Mouse (Mus musculus) right cerebral cortex, adult 18-20 months (tissue): ENCODE data around the gene Gm49333.
"Not testable (repeated sequence)": the region's sequence is repeated elsewhere in the genome, so short reads cannot be mapped to it uniquely, and the experiment has no call there.

Source experiments
- DNase-seq: peaks from one replicate; pipeline ENCODE4 v3.0.0; 2022; ENCODE audit warnings: mixed read lengths

The Gm49333 gene

DNA sequence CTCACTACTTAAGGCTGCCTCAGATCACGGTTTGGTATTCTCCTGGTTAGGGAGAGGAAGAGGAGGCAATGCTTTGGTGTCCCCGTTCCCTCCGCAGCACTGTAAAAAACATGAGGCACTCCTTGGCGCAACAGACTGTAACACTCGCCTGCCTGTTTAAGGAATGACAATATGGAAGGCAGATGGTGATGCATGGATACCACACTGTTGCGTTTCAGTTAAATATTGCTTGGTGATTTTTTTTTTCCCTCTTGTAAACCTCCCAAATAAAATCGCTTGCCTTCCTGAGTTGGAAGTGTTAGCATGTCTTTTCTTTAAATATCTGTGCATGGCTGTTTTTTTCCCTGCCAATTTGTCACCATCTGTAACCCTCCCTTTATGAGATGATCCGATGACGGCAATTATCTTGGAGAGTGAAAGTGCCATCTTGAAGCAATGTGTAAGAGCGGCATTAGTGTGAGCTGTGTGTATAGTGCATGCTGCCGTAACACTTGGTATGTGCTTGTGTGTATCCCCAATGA, 17.5 kb downstream of the Gm49333 start:
- DNase-seq = peak; percentile 52

DNA sequence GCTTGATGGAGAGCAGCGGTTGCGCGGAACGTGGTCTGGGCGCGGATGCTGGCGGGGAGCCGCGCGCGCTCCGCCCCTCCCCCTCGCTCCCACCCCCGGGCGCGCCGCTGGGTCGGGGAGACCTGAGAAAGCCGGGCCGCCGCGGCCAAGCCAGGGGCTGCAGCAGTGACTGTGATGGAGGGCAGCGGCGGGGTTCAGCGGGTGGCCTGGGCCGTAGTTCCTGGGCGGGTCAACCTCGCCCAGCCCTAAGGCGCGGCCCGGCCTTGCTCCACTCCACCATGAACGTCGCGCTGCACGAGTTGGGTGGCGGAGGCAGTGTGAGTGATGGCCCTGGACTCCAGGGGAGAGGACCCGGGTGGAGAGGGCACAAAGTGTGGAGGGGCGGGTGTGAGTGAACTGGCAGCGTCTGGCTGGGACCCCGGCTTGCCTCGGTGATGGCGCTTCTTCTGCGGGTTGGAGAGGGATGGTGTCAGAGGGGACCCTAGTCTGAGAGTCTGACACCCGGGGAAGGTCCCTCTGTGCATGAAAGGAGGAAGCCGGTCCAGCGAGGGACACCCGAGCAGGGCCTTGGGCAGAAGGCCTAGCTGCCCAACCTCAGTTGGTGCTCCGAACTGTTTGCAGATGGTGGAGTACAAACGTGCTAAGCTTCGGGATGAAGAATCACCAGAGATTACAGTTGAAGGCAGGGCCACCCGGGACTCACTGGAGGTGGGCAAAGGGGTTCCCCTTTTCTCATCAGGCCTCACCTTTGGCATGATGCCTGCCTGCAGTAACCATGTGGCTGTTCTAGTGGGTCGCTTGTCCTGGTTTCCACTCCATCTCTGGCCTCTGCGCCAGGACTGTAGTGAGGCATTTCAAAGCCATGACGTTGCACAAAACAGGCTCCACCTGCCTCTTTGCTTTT, 18.6 kb downstream of the Gm49333 start, which contains the start of gene Ece2:
Gene Ece2 (plus strand): TSS at position 98 of the 904 bp plus-strand sequence.
- peak; percentile 14 for DNase-seq

DNA sequence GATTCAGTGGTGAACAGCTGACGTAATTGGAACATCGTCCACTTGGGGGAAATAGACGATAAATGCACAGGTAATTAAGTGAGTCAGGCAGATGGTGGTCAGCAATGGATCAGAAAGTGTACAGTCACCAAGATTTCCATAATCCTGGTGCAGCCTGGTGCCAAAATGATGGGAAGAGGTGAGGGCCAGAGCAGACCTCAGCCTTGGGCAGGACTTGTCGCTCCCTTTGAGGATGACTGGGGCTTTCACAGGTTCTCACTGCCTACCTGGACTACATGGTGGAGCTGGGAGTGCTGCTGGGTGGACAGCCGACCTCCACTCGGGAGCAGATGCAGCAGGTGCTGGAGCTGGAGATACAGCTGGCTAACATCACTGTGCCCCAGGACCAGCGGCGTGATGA, 26.0 kb downstream of the Gm49333 start:
- no peak for DNase-seq

DNA sequence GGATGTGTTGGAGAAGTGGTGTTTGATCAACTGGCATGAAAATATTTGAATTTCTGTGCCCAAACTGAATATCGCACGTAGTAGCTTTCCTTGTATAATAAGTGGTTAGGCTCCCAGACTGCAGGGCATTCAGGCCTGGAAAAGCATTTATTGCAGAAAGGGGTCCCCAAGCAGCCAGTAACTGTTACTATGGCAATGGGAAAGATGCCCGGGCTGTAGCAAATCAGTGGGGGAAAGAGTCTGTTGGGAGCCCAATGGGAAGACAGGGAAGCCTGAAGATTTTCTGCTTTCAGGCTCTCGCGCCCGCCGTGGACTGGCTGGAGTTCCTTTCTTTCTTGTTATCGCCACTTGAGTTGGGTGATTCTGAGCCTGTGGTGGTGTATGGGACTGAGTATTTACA, 27.0 kb downstream of the Gm49333 start:
- peak; percentile 32 for DNase-seq

DNA sequence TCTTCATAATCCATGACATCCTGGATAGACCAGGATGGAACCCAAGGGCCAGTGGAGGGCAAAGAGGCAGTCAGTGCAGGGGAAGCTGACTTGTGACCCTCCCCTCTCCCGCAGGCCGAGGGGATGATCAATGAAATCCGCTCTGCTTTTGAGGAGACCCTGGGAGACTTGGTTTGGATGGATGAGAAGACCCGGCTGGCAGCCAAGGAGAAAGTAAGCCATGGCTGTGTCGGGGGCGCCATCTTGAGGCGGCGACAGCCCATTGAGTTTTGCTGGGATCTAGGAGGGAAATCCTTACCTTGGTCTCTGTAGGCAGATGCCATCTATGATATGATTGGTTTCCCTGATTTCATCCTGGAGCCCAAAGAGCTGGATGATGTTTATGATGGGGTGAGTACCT, 30.8 kb downstream of the Gm49333 start:
- peak; percentile 77 for DNase-seq

DNA sequence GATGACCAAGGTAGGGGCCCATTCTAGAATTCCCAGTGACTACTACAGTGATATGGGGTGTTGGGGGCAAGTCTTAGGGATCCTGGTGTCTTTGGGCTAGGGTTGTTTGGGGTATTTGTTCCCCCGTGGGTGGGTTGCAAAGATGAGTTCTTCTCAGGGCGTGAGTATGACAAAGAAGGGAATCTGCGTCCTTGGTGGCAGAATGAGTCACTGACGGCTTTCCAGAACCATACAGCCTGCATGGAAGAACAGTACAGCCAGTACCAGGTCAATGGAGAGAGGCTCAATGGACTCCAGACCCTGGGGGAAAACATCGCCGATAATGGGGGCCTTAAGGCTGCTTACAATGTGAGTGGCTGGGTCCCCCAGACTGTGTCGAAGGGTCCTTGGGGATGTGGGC, 32.5 kb downstream of the Gm49333 start:
- no peak for DNase-seq

DNA sequence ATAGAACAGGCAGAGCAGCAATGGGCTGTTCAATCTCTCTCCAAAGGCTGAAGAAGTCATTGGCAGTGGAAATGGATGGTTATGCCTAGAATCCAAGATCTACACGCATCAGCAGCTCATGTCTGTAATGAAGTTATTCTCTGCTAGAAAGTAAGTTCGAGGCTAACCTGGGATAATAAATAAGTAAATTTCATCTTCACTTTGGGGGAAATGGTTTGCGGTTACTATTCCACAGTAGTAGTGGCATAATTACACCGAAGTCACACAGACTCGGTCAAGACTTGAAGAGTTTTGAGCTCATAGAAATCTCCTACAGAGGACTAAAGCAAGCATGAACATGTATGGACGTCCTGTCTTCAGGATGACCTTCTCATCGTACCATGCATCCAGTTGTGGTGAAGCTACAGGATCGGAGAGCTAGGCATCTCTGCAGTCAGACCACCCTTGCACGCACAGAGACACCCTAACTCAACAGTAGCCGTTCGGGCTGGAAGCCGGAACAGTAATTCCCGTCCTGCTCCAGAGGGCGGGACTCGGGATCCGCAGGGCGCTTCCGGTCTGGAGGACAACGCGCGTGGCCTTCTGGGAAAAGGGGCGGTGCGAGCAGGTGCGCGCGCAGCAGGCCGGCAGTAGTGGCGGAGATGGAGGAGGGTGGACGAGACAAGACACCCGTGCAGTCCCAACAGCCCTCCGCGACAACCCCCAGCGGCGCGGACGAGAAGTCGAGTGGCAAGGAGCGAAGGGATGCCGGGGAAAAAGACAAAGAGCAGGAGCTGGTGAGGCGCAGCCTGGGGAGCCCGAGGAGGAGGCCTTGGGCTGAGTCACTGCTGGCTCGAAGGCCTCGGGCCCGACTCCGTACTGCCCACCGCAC, 39.9 kb downstream of the Gm49333 start, which contains the start of gene Psmd2:
Gene Psmd2 (plus strand): TSS at position 577 of the 871 bp plus-strand sequence.
- DNase-seq = peak; percentile 97

DNA sequence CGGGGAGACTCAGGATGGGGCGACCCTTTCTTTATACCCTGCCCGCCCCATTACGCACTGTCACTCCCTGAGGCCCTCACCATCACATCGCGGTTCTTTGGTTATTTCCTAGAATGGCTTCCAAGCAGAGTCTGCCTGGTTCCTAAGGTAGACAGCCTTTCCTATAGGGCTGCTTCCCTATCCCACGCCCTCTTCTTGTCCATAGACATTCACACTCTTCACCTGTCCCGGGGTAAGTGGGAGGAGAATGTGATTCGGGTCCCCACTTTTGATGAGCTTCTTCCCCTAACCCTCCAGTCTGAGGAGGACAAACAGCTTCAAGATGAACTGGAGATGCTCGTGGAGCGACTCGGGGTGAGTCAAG, 40.5 kb downstream of the Gm49333 start:
- DNase-seq = no peak

DNA sequence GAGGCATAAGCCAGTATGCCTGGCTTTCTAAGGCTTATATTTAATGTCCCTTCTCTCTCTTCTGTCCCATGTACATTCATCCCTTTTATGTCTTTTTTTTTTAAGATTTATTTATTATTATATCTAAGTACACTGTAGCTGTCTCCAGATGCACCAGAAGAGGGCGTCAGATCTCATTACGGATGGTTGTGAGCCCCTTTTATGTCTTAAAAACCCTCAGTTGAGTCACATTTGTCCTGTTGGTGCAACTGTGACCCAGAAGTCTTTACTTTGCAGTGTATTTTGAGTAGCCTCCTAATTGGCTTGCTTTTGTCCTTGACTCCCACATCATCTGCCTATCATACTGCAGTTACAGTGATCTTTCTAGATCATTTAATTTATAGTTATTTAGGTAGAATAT, 41.9 kb downstream of the Gm49333 start:
- DNase-seq = no peak

DNA sequence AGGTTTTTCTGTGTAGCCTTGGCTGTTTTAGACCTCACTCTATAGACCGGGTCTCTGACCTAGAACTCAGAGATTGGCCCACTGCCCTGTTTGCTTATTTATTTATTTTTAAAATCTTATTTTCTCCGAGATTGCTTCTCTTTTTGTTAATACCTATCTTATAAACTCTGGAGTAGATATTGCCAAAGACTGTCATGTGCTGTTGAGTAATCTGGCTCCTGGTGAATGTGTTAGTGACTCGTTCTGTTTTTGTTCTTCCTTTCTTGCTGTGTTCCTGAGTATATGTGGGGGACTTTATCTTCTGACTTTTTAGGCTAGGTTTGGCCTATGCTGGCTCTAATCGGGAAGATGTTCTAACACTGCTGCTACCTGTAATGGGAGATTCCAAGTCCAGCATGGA, 46.3 kb downstream of the Gm49333 start:
- DNase-seq = no peak

DNA sequence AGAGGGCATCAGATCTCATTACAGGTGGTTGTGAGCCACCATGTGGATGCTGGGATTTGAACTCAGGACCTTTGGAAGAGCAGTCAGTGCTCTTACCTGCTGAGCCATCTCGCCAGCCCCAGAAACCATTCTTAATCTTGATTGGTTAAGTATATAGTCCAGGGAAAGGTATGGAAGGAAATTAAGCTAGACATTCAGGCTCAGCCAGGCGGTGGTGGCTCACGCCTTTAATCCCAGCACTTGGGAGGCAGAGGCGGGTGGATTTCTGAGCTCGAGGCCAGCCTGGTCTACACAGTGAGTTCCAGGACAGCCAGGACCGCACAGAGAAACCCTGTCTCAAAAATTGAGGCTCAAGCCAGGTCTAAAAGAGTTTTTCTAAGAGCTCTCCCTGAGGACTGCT, 56.6 kb downstream of the Gm49333 start, which contains the start of gene Eif4g1:
Gene Eif4g1 (plus strand): TSS at position 301 of the 400 bp plus-strand sequence.
- DNase-seq = not testable (repeated sequence)

DNA sequence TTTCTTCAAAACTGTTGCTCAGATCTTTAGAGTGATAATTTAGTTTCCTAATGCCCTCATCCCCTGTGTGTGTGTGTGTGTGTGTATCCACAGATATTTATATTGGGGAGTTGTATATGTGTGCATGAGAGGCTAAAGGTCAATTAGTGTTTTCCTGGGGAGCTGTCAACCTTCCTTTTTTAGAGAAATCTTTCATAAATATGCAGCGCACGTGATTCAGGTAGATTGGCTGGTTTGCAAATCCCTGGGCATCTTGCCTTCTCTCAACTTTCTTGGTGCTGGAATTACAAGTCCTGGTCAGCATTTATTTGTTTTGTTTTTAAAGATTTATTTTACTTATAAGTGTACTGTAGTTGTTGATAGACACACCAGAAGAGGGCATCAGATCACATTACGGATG, 58.9 kb downstream of the Gm49333 start:
- DNase-seq = no peak

DNA sequence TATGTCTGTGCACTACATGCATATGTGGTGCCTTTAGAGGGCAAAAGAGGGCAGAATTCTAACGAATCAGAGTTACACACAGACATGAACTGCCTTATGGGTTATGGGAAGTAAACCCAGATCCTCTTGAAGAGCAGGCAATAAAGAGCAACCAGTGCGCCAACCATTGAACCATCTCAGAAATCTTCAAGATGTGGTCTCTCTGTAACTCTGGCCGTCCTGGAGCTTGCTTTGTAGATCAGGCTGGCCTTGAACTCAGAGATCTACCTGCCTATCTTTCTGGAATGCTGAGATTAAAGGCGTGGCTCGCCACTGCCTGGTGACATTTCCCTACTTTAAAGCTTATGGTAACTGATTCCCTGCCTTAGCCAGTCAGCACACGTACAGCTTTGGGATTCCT, 60.5 kb downstream of the Gm49333 start:
- DNase-seq = no peak

DNA sequence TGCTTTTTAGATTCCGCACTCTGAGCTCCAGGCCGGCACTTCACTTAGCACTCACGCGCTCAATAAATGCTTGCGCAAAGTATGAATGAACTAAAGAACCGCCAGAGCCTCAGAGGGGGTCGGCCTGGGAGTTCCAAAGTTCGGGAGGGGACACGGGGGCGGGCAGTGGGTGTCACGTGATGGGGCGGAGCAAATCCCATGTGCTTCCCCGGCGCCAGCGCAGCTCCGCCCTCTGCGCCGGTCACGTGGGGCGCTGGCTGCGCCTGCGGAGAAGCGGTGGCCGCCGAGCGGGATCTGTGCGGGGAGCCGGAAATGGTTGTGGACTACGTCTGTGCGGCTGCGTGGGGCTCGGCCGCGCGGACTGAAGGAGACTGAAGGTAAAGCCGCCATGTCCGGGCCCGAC, 61.1 kb downstream of the Gm49333 start:
- peak; percentile 97 for DNase-seq

DNA sequence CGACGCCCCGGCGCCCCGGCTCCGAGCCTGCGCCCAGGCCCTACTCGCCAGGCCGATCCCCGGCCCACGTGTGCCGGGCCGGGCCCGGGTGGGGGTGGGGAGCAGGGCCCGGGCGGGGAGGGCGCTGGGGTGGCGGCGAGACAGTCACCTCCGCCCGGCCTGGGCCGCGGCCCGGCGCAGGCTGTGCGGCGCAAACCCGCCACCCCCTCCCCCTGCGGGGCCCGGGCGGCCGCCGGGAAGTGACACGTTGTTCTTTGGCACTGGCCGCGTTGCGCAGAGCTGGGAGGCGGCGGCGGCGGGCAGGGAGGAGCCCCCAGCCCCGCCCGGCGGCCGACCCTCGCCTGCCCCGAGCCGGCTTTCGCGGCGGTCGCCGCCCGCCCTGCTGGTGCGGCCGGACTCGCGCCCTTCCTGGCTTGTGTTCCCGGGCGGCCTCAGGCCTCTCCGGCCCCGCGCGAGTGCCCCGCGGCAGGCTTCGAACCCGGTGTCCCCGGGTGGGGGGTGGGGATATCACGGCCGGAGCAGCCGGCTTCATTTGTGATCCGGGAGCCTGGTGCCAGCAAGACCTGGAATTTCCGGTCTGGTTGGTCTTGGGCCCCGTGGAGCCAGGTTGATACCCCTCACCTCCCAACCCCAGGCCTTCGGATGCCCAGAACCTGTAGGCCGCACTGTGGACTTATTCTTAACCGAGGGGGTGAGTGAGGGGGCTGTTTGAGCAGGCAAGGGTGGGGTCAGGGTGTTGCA, 61.7 kb downstream of the Gm49333 start:
- DNase-seq = peak; percentile 38

DNA sequence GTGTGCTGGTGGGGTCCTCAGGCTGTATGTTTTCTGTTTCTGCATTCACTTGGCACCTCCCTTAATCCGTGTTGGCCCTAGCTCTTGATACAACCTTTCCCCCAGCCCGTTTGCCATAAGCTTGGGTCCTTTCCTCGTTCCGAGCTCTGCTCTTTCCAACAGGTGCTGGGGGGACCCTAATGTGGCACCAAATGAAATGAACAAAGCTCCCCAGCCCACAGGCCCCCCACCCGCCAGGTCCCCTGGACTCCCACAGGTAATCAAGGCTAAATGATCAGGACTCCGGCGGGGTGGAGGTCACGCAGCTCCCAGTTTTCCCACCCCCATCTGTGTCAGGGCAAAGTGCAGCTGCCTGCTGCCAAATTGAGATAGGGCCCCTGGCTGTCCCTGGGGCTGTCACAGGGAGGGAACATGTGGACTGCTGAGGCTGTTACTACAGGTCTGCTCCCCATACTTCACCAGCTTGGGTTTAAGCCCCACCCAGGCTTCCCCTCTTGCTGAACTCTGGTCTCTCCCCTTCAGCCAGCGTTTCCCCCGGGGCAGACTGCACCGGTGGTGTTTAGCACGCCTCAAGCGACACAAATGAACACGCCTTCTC, 62.4 kb downstream of the Gm49333 start:
- no peak for DNase-seq

DNA sequence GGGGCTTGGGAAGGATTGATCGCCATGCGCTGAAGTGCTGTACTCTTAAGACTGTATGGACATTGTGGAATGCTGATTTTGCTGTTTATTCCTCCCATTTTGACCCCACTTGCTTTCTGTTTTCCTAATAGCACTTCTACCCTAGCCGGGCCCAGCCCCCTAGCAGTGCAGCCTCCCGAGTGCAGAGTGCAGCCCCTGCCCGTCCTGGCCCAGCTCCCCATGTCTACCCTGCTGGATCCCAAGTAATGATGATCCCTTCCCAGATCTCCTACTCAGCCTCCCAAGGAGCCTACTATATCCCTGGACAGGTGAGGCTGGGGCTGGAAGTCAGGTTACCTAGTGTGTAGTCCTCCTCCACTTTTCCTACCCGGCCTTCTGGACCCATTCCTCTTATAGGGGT, 63.8 kb downstream of the Gm49333 start:
- DNase-seq = no peak

DNA sequence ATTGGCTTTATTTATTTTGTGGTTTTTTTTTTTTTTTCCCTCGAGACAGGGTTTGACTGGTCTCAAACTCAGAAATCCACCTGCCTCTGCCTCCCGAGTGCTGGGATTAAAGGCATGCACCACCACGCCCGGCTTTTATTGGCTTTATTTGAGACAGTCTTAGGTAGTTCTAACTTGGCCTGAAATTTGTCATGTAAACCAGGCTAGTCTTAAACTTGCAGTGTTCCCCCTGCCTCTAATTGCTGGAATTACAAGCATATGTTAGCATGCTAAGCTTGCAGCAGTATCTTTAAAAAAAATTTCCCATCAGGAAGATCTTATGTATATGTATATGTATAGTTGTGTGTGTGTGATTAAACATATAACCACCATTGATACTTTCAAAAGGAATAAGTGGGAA, 65.3 kb downstream of the Gm49333 start:
- DNase-seq = no peak

DNA sequence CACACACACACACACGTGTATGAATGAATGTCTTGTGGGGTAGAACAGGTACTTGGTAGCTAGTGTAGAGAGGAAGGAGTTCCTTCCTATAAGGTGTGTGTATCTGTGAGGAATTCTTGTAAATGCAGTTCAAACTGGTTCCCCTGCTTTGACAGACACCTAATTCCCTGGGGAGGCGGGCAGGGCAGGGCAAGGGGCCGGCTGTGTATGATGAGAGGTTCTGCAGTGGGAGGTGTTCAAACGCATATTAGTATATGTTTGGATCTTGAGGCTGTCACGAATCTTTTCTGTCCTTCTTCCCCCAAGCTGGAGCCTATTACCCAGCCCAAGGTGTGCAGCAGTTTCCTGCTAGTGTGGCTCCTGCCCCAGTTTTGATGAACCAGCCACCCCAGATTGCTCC, 66.0 kb downstream of the Gm49333 start:
- DNase-seq = no peak

DNA sequence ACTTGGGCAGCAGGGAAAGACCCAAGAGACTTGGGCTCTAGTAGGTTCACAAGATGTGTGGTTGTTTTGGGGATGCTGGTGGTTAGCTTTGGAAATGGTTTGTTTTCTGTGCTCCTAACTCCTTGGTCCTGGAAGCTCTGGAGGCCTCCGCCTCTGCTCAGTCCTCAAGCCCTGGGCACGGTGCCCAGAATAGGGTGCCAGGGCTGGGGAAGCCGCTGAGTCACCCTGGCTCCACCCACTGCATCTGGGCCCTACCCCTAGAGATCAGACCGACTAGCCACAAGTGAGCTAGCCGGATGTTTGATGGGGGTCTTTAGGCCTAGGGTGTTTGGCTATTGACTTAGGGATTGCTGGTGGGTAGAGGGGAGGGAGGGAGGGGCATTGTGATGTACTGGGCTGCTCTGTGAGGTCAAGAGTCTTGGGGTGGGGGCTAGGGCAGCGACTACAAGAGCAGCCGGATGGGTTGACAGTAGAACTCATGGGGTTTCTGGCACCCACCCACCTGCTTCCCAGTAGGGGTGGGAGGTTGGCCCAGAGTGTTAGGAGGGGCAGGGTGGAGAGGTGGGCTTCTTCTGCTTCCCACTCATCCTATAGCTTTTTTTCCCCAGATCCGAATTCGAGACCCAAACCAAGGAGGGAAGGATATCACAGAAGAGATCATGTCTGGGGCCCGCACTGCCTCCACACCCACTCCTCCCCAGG, 66.7 kb downstream of the Gm49333 start:
- peak; percentile 87 for DNase-seq

DNA sequence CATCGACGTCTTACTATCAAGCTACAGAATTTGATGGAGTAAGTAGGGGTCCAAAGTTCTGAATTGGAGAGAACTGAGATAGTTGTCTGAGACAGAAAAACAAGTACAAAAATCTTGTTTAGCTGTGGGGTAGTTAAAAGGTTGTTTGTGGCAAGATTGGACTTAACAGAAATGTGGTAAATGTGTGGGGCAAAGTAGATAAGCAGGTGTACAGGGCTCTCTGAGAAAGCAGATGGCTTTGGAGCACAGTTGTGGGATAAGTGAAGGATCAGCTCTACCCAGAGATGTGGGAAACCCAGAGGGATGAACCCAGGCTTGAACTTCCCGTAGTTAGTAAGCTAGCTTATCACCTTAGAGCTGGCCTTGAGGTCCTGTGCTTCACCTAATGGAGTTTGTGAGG, 79.4 kb downstream of the Gm49333 start:
- no peak for DNase-seq

DNA sequence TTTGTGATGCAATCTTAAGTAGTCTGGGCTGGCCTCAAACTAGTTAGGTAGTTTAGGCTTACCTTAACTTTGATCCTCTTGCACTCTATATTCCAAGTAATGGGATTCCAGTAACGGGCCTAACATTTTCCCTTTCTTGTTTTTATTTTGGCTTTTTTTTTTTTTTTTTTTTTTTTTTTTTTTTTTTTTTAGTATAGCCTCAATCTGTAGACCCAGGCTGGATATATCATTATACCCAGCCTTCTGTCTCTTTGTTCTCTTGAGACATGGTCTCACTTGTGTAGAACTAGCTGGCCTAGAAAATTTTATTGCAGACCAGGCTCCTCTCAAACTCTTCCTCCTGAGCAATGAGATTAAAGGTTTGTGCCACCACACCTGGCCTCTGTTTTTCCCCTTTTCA, 80.2 kb downstream of the Gm49333 start:
- no peak for DNase-seq
